Mouse (Mus musculus) ES-Bruce4 (cell line): ENCODE measurements around the gene Taf15.

Experiments
- CTCF ChIP-seq: IDR thresholded peaks from one replicate; pipeline ENCODE4 v1.8.1; 2011; ENCODE audit warnings: low read depth, low read length
- EP300 ChIP-seq: IDR thresholded peaks from 2 replicates; pipeline ENCODE4 v1.6.1; 2011; ENCODE audit warnings: low read depth, low read length; ENCODE audit not compliant: insufficient read depth
- POLR2A ChIP-seq: IDR thresholded peaks from one replicate; pipeline ENCODE4 v1.8.1; 2011; ENCODE audit warnings: low read length; ENCODE audit not compliant: insufficient read depth

DNA sequence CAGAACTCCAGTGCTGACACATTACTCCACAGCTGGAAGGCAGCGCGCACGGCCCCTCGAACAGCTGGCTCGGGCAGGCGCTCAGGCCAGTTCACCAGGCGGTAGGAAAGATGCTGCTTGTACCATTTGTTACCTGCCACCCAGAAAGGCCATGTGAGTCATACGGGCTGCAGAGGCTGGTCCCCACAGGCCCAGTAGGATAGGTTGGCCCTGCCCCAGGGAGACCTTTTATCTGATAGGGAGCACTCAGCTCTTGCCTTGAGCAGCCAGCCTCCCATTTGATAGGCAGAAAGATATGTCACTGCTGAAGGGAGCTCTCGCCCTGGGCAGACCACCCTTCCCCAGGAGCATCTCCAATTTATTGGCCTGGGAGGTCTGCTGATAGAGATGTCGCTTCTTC is 25.3 kb upstream of the Taf15 start:
- TF ChIP-seq POLR2A (no peak), CTCF (no peak), EP300 (no peak)
